Mouse (Mus musculus) A20 (cell line): ENCODE data around the gene Pira2.
"Not testable (repeated sequence)": the region's sequence is repeated elsewhere in the genome, so short reads cannot be mapped to it uniquely, and the experiment has no call there.

Experiments used
- DNase-seq: peaks from one replicate; pipeline ENCODE4 v3.0.0-alpha.2; 2011; ENCODE audit warnings: low read depth, low spot score

Pira2 gene

GRCm38 (mm10) chr7:3844951-3845350 is at the start of gene Pira2:
Gene Pira2 (minus strand): TSS chr7:3845051.
- not testable (repeated sequence) for DNase-seq

GRCm38 (mm10) chr7:3875032-3875431 is 30.2 kb upstream of the Pira2 start:
- DNase-seq, result not testable (repeated sequence)

DNA sequence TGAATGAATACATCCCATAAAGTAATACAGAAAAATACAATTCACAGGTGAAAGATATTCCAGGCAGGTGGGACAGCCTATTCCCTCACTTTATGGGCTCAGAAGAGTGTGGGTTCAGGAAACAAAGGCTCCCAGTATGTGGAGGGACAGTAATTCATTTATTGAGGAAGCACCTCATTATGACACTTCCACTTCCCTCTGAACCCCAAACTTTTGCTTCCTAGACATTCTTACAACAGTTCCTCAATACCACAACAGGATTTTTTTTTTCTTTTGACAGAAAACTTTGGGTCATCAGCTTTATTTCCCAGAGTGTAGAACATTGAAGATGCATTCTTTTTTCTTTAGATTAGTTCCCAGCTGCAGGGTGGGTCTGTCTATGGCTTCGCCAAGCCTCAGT is 7.0 kb downstream of the Pira2 start:
- DNase-seq, result not testable (repeated sequence)

DNA sequence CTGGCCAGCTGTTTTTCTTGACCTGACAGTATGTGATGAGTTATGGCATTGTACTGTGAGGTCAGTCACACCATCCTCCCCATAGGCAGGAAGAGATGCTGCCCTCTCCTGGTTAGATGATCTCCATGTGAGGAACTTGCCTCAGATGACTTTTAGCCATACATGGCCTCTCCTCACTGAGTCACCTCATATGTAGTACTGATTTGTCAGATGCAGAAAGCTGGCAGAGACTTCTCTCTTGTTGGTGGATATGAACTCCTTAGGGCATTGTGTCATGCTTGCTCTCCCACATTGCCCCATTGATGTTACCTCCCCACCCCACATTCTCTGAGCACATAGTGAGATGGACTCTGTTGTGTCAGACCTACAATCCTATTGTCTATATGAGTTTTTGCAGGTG is 14.2 kb downstream of the Pira2 start:
- DNase-seq, result not testable (repeated sequence)

GRCm38 (mm10) chr7:3825599-3825998 is 19.3 kb downstream of the Pira2 start, which contains the start of gene Gm15448:
Gene Gm15448 (minus strand): TSS chr7:3825687.
- not testable (repeated sequence) for DNase-seq

- DNase-seq, result not testable (repeated sequence)
Observed at GRCm38 (mm10) chr7:3811912-3812311, 32.9 kb downstream of the Pira2 start.

DNA sequence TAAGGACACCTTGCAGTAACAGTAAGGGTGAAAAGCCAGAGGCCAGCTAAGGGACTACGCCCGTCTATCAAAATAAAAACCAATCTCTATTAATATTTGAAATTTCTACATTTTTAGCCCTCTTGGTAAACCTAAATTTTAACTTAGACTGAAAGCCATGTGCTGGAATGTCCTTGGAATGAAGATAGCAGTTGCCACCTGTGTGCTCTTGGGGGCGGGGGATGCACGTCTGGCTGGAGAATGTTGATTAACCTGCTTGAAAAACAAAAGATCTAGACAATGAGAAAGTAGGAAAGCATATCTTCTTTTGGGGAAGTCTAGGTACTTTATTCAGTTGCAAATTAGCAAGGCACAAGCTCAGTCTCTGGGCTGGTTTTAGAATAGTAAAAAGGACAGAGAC is 41.9 kb downstream of the Pira2 start:
- not testable (repeated sequence) for DNase-seq

GRCm38 (mm10) chr7:3799940-3800339 is 44.9 kb downstream of the Pira2 start:
- not testable (repeated sequence) for DNase-seq

- DNase-seq, result not testable (repeated sequence)
Observed at GRCm38 (mm10) chr7:3796286-3796685, 48.6 kb downstream of the Pira2 start.
